Mouse (Mus musculus): ENCODE data around the gene Gpr18.

Gpr18 gene

GRCm38 (mm10) chr14:121915621-121916020, at the start of gene Gpr18:
Gene Gpr18 (minus strand): TSS chr14:121915781.
- no peak for DNase-seq (ENCODE audit: low spot score)

- no peak for DNase-seq (ENCODE audit: low spot score)
Measured at GRCm38 (mm10) chr14:121964990-121965389, 49.4 kb upstream of the Gpr18 start, which contains the start of gene Gpr183. Gene Gpr183 (minus strand): TSS chr14:121965195.

GRCm38 (mm10) chr14:121963942-121964335, 48.4 kb upstream of the Gpr18 start:
- DNase-seq (ENCODE audit: low spot score): no peak

GRCm38 (mm10) chr14:121963251-121963941, 47.8 kb upstream of the Gpr18 start:
- no peak for DNase-seq (ENCODE audit: low spot score)

GRCm38 (mm10) chr14:121962128-121962890, 46.7 kb upstream of the Gpr18 start:
- DNase-seq (ENCODE audit: low spot score): no peak

GRCm38 (mm10) chr14:121961496-121962127, 46.0 kb upstream of the Gpr18 start:
- no peak for DNase-seq (ENCODE audit: low spot score)

- DNase-seq (ENCODE audit: low spot score): no peak
Measured at GRCm38 (mm10) chr14:121960997-121961396, 45.4 kb upstream of the Gpr18 start.

GRCm38 (mm10) chr14:121960531-121960930, 45.0 kb upstream of the Gpr18 start:
- DNase-seq (ENCODE audit: low spot score): no peak

- DNase-seq (ENCODE audit: low spot score): no peak
Measured at GRCm38 (mm10) chr14:121960031-121960430, 44.5 kb upstream of the Gpr18 start.

GRCm38 (mm10) chr14:121959538-121959980, 44.0 kb upstream of the Gpr18 start:
- DNase-seq (ENCODE audit: low spot score): no peak

- no peak for DNase-seq (ENCODE audit: low spot score)
Measured at GRCm38 (mm10) chr14:121958751-121959537, 43.4 kb upstream of the Gpr18 start.

- DNase-seq (ENCODE audit: low spot score): no peak
Measured at GRCm38 (mm10) chr14:121958041-121958750, 42.6 kb upstream of the Gpr18 start.

- no peak for DNase-seq (ENCODE audit: low spot score)
Measured at GRCm38 (mm10) chr14:121957176-121957871, 41.7 kb upstream of the Gpr18 start.

- DNase-seq (ENCODE audit: low spot score): no peak
Measured at GRCm38 (mm10) chr14:121956291-121956690, 40.7 kb upstream of the Gpr18 start.

GRCm38 (mm10) chr14:121955176-121955795, 39.7 kb upstream of the Gpr18 start:
- DNase-seq (ENCODE audit: low spot score): no peak

- no peak for DNase-seq (ENCODE audit: low spot score)
Measured at GRCm38 (mm10) chr14:121954608-121955007, 39.0 kb upstream of the Gpr18 start.

- no peak for DNase-seq (ENCODE audit: low spot score)
Measured at GRCm38 (mm10) chr14:121954129-121954528, 38.5 kb upstream of the Gpr18 start.

GRCm38 (mm10) chr14:121952046-121952400, 36.4 kb upstream of the Gpr18 start:
- no peak for DNase-seq (ENCODE audit: low spot score)

- no peak for DNase-seq (ENCODE audit: low spot score)
Measured at GRCm38 (mm10) chr14:121951399-121952045, 35.9 kb upstream of the Gpr18 start.

- DNase-seq (ENCODE audit: low spot score): no peak
Measured at GRCm38 (mm10) chr14:121949897-121950296, 34.3 kb upstream of the Gpr18 start.

Measured in c-Kit-positive CD71-positive TER-119-positive erythroid progenitor cells, embryonic 14.5 days (primary cell).